Mouse (Mus musculus): ENCODE data around the gene Pde7b.

Gene Pde7b

GRCm38 (mm10) chr10:20722651-20723520, 2.0 kb downstream of the Pde7b start:
- in situ Hi-C loops (cut with MboI), result no loop called here

- in situ Hi-C loops (cut with MboI), result no loop called here
These were observed 5.7 kb downstream of the Pde7b start for GRCm38 (mm10) chr10:20719201-20719600.

GRCm38 (mm10) chr10:20700633-20701032, 24.2 kb downstream of the Pde7b start:
- in situ Hi-C loops (cut with MboI), result no loop called here

GRCm38 (mm10) chr10:20699874-20700273, 25.0 kb downstream of the Pde7b start:
- in situ Hi-C loops (cut with MboI), result no loop called here

- in situ Hi-C loops (cut with MboI), result no loop called here
These were observed 29.2 kb downstream of the Pde7b start for GRCm38 (mm10) chr10:20695637-20696036.

- in situ Hi-C loops (cut with MboI), result no loop called here
These were observed 34.9 kb downstream of the Pde7b start for GRCm38 (mm10) chr10:20690002-20690401.

GRCm38 (mm10) chr10:20684151-20684550, 40.7 kb downstream of the Pde7b start:
- in situ Hi-C loops (cut with MboI), result no loop called here

- in situ Hi-C loops (cut with MboI), result no loop called here
These were observed 43.9 kb downstream of the Pde7b start for GRCm38 (mm10) chr10:20680986-20681385.

GRCm38 (mm10) chr10:20675321-20675720, 49.6 kb downstream of the Pde7b start:
- in situ Hi-C loops (cut with MboI), result no loop called here

GRCm38 (mm10) chr10:20673798-20674197, 51.1 kb downstream of the Pde7b start:
- in situ Hi-C loops (cut with MboI), result no loop called here

- in situ Hi-C loops (cut with MboI), result no loop called here
These were observed 52.3 kb downstream of the Pde7b start for GRCm38 (mm10) chr10:20672591-20672990.

- in situ Hi-C loops (cut with MboI), result no loop called here
These were observed 53.3 kb downstream of the Pde7b start for GRCm38 (mm10) chr10:20671621-20672020.

GRCm38 (mm10) chr10:20670541-20670940, 54.3 kb downstream of the Pde7b start:
- in situ Hi-C loops (cut with MboI), result no loop called here

GRCm38 (mm10) chr10:20669467-20669866, 55.4 kb downstream of the Pde7b start:
- in situ Hi-C loops (cut with MboI), result no loop called here

- in situ Hi-C loops (cut with MboI), result no loop called here
These were observed 56.3 kb downstream of the Pde7b start for GRCm38 (mm10) chr10:20668577-20668976.

- in situ Hi-C loops (cut with MboI), result no loop called here
These were observed 58.2 kb downstream of the Pde7b start for GRCm38 (mm10) chr10:20666655-20667054.

GRCm38 (mm10) chr10:20662951-20663350, 61.9 kb downstream of the Pde7b start:
- in situ Hi-C loops (cut with MboI), result no loop called here

GRCm38 (mm10) chr10:20661684-20662083, 63.2 kb downstream of the Pde7b start:
- in situ Hi-C loops (cut with MboI), result no loop called here

GRCm38 (mm10) chr10:20659718-20660117, 65.2 kb downstream of the Pde7b start:
- in situ Hi-C loops (cut with MboI), result no loop called here

- in situ Hi-C loops (cut with MboI), result no loop called here
These were observed 65.6 kb downstream of the Pde7b start for GRCm38 (mm10) chr10:20659268-20659667.

- in situ Hi-C loops (cut with MboI), result no loop called here
These were observed 66.2 kb downstream of the Pde7b start for GRCm38 (mm10) chr10:20658716-20659115.

GRCm38 (mm10) chr10:20657316-20658081, 67.4 kb downstream of the Pde7b start:
- in situ Hi-C loops (cut with MboI), result no loop called here

GRCm38 (mm10) chr10:20654590-20654989, 70.3 kb downstream of the Pde7b start:
- in situ Hi-C loops (cut with MboI), result no loop called here

Data from mature B cell (primary cell).